Mouse (Mus musculus): ENCODE measurements around the gene Rcbtb2.

- TF ChIP-seq CTCF (conservative IDR thresholded peaks at IDR 0.05; ENCODE audit: low read length) (no peak), NANOG (IDR thresholded peaks at IDR 0.05; ENCODE audit: borderline replicate concordance, low read length) (no peak)
Observed at GRCm38 (mm10) chr14:73173662-73174061, 50.8 kb downstream of the Rcbtb2 start.

Measured in E14TG2a.4 (cell line).